Mouse (Mus musculus) heart, adult 2 months (tissue): ENCODE measurements around the gene Lrrc61. TPM values are rescaled to one million over a fixed set of nuclear protein-coding genes. Genes with fewer than 3 reads are reported as not detected.

Experiments used
- DNase-seq, 2 experiments: peaks; one replicate each; pipeline ENCODE4 v3.0.0; 2021
- H3K27ac ChIP-seq: fragments of 200-600 bp; 2 replicates; pipeline ENCODE4 v1.8.1; 2022
- H3K27me3 ChIP-seq: fragments of 200-500 bp; 2 replicates; pipeline ENCODE4 v1.6.1; 2012; ENCODE audit warnings: mild to moderate bottlenecking, low read length, inconsistent platforms, mixed read lengths; ENCODE audit not compliant: control insufficient read depth, insufficient read depth
- H3K36me3 ChIP-seq: fragments of 200-500 bp; 2 replicates; pipeline ENCODE4 v1.6.1; 2012; ENCODE audit warnings: low read length, inconsistent platforms; ENCODE audit not compliant: control insufficient read depth, insufficient read depth
- H3K4me1 ChIP-seq: fragments of 200-500 bp; 2 replicates; pipeline ENCODE4 v1.6.1; 2011; ENCODE audit warnings: low read length; ENCODE audit not compliant: control insufficient read depth, insufficient read depth
- H3K4me3 ChIP-seq: fragments of 200-600 bp; 2 replicates; pipeline ENCODE4 v1.8.1; 2022
- H3K79me2 ChIP-seq: fragments of 200-500 bp; replicated peaks from 2 replicates; pipeline ENCODE4 v1.6.1; 2012; ENCODE audit warnings: mild to moderate bottlenecking, inconsistent platforms, low read length, moderate library complexity, mixed read lengths; ENCODE audit not compliant: control insufficient read depth, insufficient read depth
- H3K9ac ChIP-seq: fragments of 200-500 bp; 2 replicates; pipeline ENCODE4 v1.6.1; 2012; ENCODE audit warnings: low read depth, mild to moderate bottlenecking, control low read depth, inconsistent platforms, low read length, mixed read lengths
- CTCF ChIP-seq: fragments of 200-600 bp; IDR thresholded peaks from 2 replicates; pipeline ENCODE4 v1.8.1; 2022; ENCODE audit warnings: antibody characterized with exemption, mild to moderate bottlenecking, moderate library complexity
- EP300 ChIP-seq: fragments of 200-500 bp; IDR thresholded peaks from 2 replicates; pipeline ENCODE4 v1.6.1; 2011; ENCODE audit warnings: low read depth, low read length, control low read depth; ENCODE audit not compliant: insufficient read depth
- POLR2A ChIP-seq: fragments of 200-500 bp; IDR thresholded peaks from 2 replicates; pipeline ENCODE4 v1.6.1; 2011; ENCODE audit warnings: mild to moderate bottlenecking, low read depth, low read length, control low read depth; ENCODE audit not compliant: insufficient read depth
- whole genome bisulfite sequencing: fragments of 180-500 bp; shearing (Covaris S2); methylation state at CpG from one replicate; pipeline ENCODE4 v1.1.7; 2018; 5-methylcytosine and 5-hydroxymethylcytosine counted together
- intact Hi-C: fragments of 180-260 bp; cut with DNase I; formaldehyde crosslinking; loops from one replicate; pipeline ENCODE4 v1.15.1; 2025
- polyA plus RNA-seq: library from polyadenylated mRNA; depleted of rRNA; stranded (reverse); fragments of >200 nt; gene quantifications from 2 replicates; pipeline ENCODE4 v1.2.3, GENCODE M21; 2012
- total RNA-seq, 2 experiments: library from RNA; stranded (reverse); gene quantifications; 2 replicates each; pipeline ENCODE4 v1.2.3; 2021

Gene Lrrc61
- total and polyA plus RNA-seq, 3 experiments, result 13.9 to 16.6 (median 14.9) TPM

DNA sequence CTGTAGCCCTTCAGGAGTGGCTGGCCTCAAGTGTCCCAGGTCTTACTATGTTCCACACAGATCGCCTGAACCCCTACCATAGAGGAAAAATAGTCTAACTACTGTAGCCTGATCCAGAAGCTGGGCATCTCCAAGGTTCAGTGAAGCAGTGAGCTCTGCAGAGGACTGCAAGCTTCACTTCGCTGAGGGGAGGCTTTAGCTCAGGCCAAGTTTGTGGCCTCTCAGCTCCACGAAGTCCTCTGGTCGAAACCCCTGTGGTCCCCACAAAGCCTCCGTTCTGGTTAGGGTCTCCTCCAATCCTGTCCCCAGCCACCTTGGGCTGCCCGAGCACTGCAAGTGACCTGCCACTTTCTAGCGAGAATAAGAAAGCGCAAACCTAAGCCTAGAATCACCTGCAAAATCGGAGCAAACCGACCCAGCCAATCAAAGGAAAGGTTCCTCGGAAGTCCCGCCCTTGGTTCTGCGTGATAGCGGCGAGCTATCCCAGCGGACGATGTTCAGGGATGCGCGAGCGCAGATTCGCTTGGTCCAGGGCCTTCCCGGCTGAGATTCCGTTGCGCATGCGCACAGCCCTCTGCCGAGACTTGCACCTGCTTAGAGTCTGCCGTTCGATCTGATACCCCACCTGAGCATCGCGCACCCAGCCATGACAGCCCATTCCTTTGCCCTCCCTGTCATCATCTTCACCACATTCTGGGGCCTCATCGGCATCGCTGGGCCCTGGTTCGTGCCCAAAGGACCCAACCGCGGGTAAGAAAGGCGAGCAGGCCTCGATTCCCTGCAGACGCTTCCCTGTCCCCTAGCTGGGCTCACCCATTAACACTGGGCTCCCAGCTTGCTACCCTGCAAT lies 17.3 kb upstream of the Lrrc61 start, which contains the start of gene Atp6v0e2:
Atp6v0e2 (plus strand) TSS at position 511 of the 850 bp plus-strand sequence.
- Histone ChIP-seq H3K27ac (peak within 1 kb of the TSS; percentile 69), H3K36me3 (no peaks in the 10 kb centered on the region), H3K4me1 (peaks cover 1% of the 10 kb centered on the region), H3K9ac (peak within 1 kb of the TSS; percentile 65), H3K4me3 (peak within 1 kb of the TSS; percentile 55), H3K27me3 (no peaks in the 10 kb centered on the region), H3K79me2 (no peaks in the 10 kb centered on the region)
- no peak; the same call in 1 of the 2 replicates for TF ChIP-seq CTCF
- peak; percentile 32; the same call in 1 of the 2 replicates for TF ChIP-seq POLR2A
- TF ChIP-seq EP300, result no peak
- intact Hi-C loops, result loop anchor here (5.0 kb wide), 2 partner anchors 235 to 360 kb away; partner anchors contain the start of gene Gimap3
- DNase-seq, result peak; percentile 84 to 87
- WGBS, result 11% methylated on average over 38 of the region's 38 CpGs

DNA sequence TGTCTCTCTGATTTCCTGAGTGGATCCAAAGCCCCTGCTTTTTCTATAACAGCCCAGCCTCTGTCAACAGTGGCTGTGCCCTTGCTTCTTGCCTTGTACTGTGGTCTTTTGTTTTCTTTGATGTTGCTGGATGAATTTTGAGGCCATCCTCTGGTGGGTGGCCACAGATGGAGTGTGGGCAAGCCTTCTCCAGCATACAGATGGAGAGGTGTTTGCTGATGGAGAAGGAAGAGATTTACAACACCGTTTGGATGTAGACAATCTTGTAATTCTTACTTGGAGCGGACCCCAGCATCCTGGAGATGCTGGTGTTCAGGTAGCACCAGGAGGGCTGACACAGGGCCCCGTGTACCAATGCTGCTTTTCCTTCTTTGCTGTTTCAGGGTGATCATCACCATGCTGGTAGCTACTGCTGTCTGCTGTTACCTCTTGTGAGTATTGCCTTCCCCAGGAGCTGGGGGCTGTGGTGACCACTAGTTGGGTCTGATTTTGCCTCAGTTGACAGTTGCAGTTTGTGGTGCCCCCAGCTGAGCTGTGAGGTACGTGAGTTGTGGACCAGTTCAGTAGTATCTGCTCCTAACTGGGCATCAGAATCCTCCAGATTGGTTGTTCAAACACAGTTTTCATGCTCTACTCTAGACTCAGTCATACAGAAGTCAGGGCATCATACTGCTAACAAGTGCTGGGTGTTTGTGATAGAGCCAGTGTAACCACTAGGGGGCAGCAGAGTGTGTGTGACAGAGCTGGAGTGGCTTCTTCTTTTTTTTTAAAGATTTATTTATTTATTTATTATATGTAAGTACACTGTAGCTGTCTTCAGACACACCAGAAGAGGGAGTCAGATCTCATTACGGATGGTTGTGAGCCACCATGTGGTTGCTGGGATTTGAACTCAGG lies 15.5 kb upstream of the Lrrc61 start:
- intact Hi-C loops, result loop anchor here (5.0 kb wide), 2 partner anchors 233 to 362 kb away; partner anchors contain the start of gene Gimap3
- Histone ChIP-seq H3K36me3 (no peaks in the 10 kb centered on the region), H3K79me2 (no peaks in the 10 kb centered on the region), H3K4me3 (no peak overlapping the region), H3K9ac (no peak overlapping the region), H3K27me3 (no peaks in the 10 kb centered on the region), H3K27ac (no peak overlapping the region), H3K4me1 (peaks cover 1% of the 10 kb centered on the region)
- peak; percentile 84 for TF ChIP-seq CTCF
- no peak for TF ChIP-seq POLR2A
- DNase-seq, result peak; percentile 61 to 64
- WGBS, result 80% methylated on average over 5 of the region's 5 CpGs

DNA sequence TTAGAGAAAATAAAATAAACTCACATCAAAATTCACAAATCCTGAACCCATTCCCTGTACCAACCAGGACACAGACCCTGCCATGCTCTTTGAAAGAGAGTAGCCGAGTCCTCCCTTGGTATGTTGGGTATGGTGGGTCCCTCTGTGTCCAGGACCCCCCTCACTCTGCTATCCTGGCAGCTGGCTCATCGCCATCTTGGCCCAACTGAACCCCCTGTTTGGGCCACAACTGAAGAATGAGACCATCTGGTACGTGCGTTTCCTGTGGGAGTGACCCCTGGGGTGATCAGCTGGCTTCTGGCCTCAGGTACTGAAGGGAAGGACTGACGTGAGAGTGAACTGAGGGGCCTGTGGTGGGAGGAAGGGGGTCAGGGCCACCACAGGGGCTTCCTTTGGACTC lies 14.7 kb upstream of the Lrrc61 start:
- no peak overlapping the region for H3K4me3 ChIP-seq

DNA sequence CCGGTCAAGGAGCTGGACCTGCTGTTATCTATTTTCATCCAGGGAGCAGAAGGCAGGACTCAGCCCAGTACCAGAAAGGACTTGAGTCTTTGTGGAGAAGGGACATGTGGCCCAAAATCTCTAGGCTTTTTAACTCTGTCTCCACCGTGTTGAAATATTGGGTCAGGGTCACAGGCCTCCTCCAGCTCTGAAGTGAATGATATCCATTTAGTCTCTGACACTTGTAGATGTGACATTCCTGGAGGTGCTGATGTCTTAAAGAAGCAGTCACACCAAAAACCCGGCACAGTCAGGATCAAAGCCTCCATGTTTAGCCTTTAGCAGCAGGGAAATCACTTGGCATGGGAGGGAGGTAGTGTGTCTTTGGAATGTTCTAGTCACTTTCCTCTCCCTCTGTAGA lies 13.9 kb upstream of the Lrrc61 start:
- Histone ChIP-seq H3K27ac (no peak overlapping the region), H3K36me3 (no peaks in the 10 kb centered on the region), H3K4me1 (peaks cover 1% of the 10 kb centered on the region), H3K4me3 (no peak overlapping the region), H3K27me3 (no peaks in the 10 kb centered on the region), H3K79me2 (no peaks in the 10 kb centered on the region), H3K9ac (no peak overlapping the region)
- WGBS, result 60% methylated on average over 3 of the region's 3 CpGs
- DNase-seq, result no peak
- intact Hi-C loops, result loop anchor here (2.0 to 5.0 kb wide), 2 partner anchors 42 to 102 kb away; no protein-coding TSS in a partner anchor
- no peak for TF ChIP-seq EP300
- no peak for TF ChIP-seq POLR2A
- TF ChIP-seq CTCF, result no peak

More for the DNA sequence above, 14.7 kb upstream of the Lrrc61 start:
- Histone ChIP-seq H3K27ac (no peak overlapping the region), H3K36me3 (no peaks in the 10 kb centered on the region), H3K4me1 (peaks cover 1% of the 10 kb centered on the region), H3K27me3 (no peaks in the 10 kb centered on the region), H3K79me2 (no peaks in the 10 kb centered on the region), H3K9ac (no peak overlapping the region)
- DNase-seq, result peak in 1 of 2 experiments; percentile 17
- intact Hi-C loops, result loop anchor here (2.0 to 5.0 kb wide), 4 partner anchors 42 to 363 kb away; partner anchors contain the start of gene Gimap3
- TF ChIP-seq EP300, result no peak
- TF ChIP-seq POLR2A, result no peak
- no peak for TF ChIP-seq CTCF
- WGBS, result 69% methylated on average over 5 of the region's 5 CpGs

DNA sequence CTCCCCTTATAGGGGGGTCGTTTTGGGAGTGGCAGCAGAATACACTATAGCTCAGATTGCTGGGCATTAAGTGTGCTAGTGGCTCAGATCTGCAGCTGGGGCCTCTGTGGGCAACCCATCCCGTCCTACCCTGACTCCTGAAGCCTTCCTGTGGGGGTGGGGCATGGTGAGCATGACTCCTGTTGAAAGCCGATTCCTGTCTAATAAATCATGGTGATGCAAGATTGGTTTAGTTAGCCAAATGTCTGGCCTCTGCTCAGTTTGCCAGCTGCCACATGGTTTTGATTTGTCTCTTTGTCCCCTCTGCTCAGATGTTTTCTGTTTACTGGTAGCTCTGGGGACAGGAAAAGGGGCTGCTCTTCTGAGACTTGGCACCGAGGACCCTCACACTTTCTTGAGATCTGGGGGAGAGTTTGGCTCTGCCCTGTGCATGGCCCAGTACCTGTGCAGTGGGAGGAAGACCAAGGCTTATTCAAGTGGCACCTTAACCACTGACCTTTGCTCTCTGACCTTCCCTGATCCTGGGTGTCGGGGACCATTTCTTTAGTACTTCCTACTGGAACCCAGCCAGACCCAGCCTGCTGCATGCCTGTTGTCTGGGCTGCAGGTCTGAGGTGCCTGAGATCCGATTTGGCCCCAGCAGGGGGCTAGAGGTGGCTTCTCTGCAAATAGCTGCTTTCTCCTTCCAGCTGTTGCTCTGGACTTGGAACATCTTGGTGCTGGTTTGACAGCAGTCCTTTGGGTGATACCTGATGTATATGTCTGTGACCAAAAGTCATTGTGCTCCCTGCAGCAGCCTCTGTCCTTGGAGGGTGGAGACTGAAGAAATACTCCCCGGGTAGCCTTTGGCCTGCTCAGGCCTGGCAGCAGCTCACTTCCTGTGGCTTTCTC lies 12.8 kb upstream of the Lrrc61 start:
- Histone ChIP-seq H3K36me3 (no peaks in the 10 kb centered on the region), H3K4me1 (peaks cover 4% of the 10 kb centered on the region), H3K27ac (no peak overlapping the region), H3K4me3 (no peak overlapping the region), H3K79me2 (no peaks in the 10 kb centered on the region), H3K9ac (no peak overlapping the region), H3K27me3 (no peaks in the 10 kb centered on the region)
- intact Hi-C loops, result loop anchor here (2.0 to 5.0 kb wide), 2 partner anchors 40 to 101 kb away; no protein-coding TSS in a partner anchor
- TF ChIP-seq EP300 (no peak), POLR2A (no peak)
- DNase-seq, result peak; percentile 36 to 50
- WGBS, result 43% methylated on average over 7 of the region's 7 CpGs
